Mouse (Mus musculus): Measurements from ENCODE around the gene Clptm1. TPM values are rescaled to one million over a fixed set of nuclear protein-coding genes. Genes with fewer than 3 reads are reported as not detected.
A peak's percentile ranks its signal among the peaks of the same experiment; 100 is the strongest.

Gene Clptm1
- polyA plus RNA-seq, 1 experiment from 2014 or later: 99.8 TPM

- H3K27me3 ChIP-seq (replicated peaks): no peaks in the 10 kb centered on the region
- H3K9me3 ChIP-seq (replicated peaks): no peaks in the 10 kb centered on the region
- ATAC-seq (ENCODE audit: insufficient number of reproducible peaks, low FRiP score): no peak
- no peaks in the 10 kb centered on the region for H3K36me3 ChIP-seq
- no peak within 1 kb of the TSS for H3K27ac ChIP-seq (ENCODE audit: poor library complexity, severe bottlenecking)
- H3K4me3 ChIP-seq: no peak within 1 kb of the TSS
- WGBS: 50% methylated on average over 8 of the region's 8 CpGs
- peaks cover 7% of the 10 kb centered on the region for H3K4me1 ChIP-seq (replicated peaks)
- no peak within 1 kb of the TSS; the same call in 1 of the 2 replicates for H3K9ac ChIP-seq
- no peak within 1 kb of the TSS for H3K4me2 ChIP-seq
Observed at GRCm38 (mm10) chr7:19677872-19678271, 13.0 kb upstream of the Clptm1 start, which contains the start of gene Apoc2. Gene Apoc2, minus strand, starts transcription at chr7:19677941.

- WGBS: 59% methylated on average over 1 of the region's 1 CpGs
- H3K4me2 ChIP-seq: no peak overlapping the region
- no peaks in the 10 kb centered on the region for H3K27me3 ChIP-seq (replicated peaks)
- H3K4me3 ChIP-seq: no peak overlapping the region
- H3K36me3 ChIP-seq: no peaks in the 10 kb centered on the region
- no peaks in the 10 kb centered on the region for H3K9me3 ChIP-seq (replicated peaks)
- no peak for ATAC-seq (ENCODE audit: insufficient number of reproducible peaks, low FRiP score)
- H3K27ac ChIP-seq (ENCODE audit: poor library complexity, severe bottlenecking): no peak overlapping the region
- peaks cover 6% of the 10 kb centered on the region for H3K4me1 ChIP-seq (replicated peaks)
- no peak overlapping the region for H3K9ac ChIP-seq
Observed at GRCm38 (mm10) chr7:19676662-19677061, 11.8 kb upstream of the Clptm1 start.

DNA sequence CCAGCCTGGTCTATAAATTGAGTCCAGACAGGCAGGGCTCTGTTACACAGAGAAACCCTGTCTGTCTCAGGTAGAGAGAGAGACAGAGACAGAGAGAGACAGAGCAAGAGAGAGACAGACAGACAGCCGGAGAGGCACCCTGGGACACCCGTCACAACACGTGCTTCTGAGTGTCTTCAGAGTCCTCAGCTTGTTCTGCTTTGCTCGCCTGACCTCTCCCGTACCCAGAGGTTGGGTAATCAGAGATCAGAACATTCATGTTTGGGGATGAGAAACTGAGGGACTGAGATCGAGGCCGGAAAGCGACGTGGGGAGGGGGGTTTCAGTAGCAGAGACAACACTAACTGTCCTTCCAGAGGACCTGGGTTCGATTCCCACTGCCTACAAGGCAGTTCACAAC is 11.0 kb upstream of the Clptm1 start:
- Histone ChIP-seq H3K4me1 (replicated peaks) (no peaks in the 10 kb centered on the region; the same call in 1 of the 2 replicates), H3K27ac (ENCODE audit: poor library complexity, severe bottlenecking) (no peak overlapping the region), H3K4me2 (no peak overlapping the region), H3K9me3 (replicated peaks) (no peaks in the 10 kb centered on the region), H3K9ac (no peak overlapping the region), H3K36me3 (no peaks in the 10 kb centered on the region), H3K27me3 (replicated peaks) (no peaks in the 10 kb centered on the region), H3K4me3 (no peak overlapping the region)
- no peak for ATAC-seq (ENCODE audit: insufficient number of reproducible peaks, low FRiP score)
- 81% methylated on average over 10 of the region's 10 CpGs for WGBS

DNA sequence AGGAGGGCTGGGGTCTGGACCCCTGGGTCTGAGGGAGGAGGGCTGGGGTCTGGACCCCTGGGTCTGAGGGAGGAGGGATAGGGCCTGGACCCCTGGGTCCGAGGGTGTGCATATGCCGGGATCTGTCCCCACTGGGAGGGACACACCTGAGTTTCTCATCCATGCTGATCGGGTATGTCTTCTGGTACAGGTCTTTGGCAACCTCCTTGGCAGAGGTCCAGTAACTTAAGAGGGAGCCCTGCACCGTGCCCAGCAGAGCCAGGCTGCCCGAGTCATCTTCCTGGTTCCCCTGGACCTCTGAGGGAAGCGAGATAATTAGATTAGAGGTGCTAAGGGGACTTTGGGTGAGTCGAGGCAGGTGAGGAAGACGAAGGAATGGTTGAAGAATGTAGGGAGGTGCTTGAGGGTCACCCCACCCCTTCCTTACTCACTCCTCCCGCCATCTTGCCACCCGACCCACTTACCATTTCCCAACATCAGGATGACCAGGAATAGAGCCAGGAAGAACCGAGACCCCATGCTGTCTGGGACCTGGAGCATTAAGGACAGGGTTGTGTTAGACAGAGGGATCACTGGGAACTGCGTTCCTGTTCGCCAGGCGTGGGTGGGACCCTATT is 8.4 kb upstream of the Clptm1 start:
- Histone ChIP-seq H3K9ac (no peak overlapping the region), H3K27me3 (replicated peaks) (no peaks in the 10 kb centered on the region), H3K4me1 (replicated peaks) (peaks cover 5% of the 10 kb centered on the region), H3K9me3 (replicated peaks) (no peaks in the 10 kb centered on the region), H3K27ac (ENCODE audit: poor library complexity, severe bottlenecking) (no peak overlapping the region), H3K4me3 (no peak overlapping the region), H3K4me2 (no peak overlapping the region), H3K36me3 (no peaks in the 10 kb centered on the region)
- ATAC-seq (ENCODE audit: insufficient number of reproducible peaks, low FRiP score): no peak
- WGBS: 57% methylated on average over 14 of the region's 14 CpGs

DNA sequence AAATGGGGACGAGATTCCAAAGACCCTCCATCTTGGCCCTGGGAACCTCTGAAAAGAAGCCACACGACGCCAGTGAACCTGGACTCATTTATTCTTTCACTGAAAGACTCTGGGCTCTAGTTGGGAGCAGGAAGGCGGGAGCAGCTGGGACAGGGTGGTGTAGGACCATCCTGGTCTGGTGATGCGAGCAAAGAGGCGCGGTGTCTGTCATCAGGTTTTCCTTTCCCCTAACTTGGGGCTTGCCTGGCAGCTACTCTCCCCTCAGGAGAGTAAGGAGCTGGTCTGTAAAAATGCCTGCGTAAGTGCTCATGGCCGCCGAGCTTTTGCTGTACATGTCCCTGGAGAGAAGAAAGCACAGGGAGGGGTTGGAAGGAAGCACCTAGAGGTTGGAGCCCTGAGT is 6.7 kb upstream of the Clptm1 start:
- Histone ChIP-seq H3K4me2 (no peak overlapping the region), H3K36me3 (no peaks in the 10 kb centered on the region), H3K27ac (ENCODE audit: poor library complexity, severe bottlenecking) (no peak overlapping the region), H3K4me1 (replicated peaks) (peaks cover 5% of the 10 kb centered on the region), H3K9me3 (replicated peaks) (no peaks in the 10 kb centered on the region), H3K4me3 (no peak overlapping the region), H3K27me3 (replicated peaks) (no peaks in the 10 kb centered on the region), H3K9ac (no peak overlapping the region)
- 64% methylated on average over 10 of the region's 10 CpGs for WGBS
- ATAC-seq (ENCODE audit: insufficient number of reproducible peaks, low FRiP score): no peak

DNA sequence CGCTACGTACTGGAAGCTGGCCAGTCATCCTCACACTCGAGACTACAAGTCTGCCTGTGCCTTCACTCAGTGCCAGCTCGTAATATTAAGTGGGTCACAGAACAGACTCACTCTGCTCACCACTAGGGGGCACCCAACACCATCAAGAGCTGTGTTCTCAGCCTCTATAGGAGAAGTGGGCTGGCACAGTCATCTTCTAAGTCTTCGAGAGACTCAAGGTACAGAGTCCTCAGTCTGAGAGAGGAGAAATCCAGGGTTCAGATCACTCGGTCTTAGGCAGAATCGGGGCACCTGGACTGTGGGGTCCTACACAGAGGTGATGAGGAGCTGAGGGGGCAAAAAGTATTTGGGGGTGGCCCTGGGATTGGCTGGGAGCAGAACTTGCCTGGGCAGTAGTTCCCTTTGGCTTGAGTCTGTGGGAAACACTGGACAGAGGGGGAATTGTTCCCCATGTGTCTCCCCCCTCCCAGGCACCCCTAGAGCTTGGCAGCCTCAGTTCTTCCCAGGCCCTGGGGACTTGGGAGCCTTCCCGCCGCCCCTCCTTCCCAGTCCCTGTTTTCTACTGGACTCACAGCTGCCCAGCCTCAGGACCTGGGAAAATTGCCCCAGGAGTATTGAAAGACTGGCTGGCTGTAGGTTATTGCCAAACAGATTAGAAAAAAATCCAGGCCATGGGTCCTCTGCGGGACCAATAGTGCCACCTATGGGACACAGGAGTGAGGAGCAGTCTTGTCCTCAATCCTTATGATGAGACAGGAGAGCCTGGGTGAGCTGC is 4.3 kb upstream of the Clptm1 start:
- ATAC-seq (ENCODE audit: insufficient number of reproducible peaks, low FRiP score): peak; percentile 60
- H3K4me1 ChIP-seq (replicated peaks): peaks cover 11% of the 10 kb centered on the region
- H3K9me3 ChIP-seq (replicated peaks): no peaks in the 10 kb centered on the region
- no peak overlapping the region; the same call in 1 of the 2 replicates for H3K9ac ChIP-seq
- peak overlapping the region; percentile 51 for H3K4me2 ChIP-seq
- H3K27ac ChIP-seq (ENCODE audit: poor library complexity, severe bottlenecking): peak overlapping the region; percentile 59; the same call in 1 of the 2 replicates
- H3K36me3 ChIP-seq: no peaks in the 10 kb centered on the region
- H3K27me3 ChIP-seq (replicated peaks): no peaks in the 10 kb centered on the region
- H3K4me3 ChIP-seq: 0 out of 2 replicates have a peak overlapping the region, but pooled peaks have one; percentile 1
- 7% methylated on average over 10 of the region's 10 CpGs for WGBS

GRCm38 (mm10) chr7:19667434-19667833 is 2.6 kb upstream of the Clptm1 start:
- H3K4me2 ChIP-seq: no peak overlapping the region
- 64% methylated on average over 2 of the region's 2 CpGs for WGBS
- H3K9me3 ChIP-seq (replicated peaks): no peaks in the 10 kb centered on the region
- H3K9ac ChIP-seq: no peak overlapping the region
- H3K4me3 ChIP-seq: no peak overlapping the region
- H3K27me3 ChIP-seq (replicated peaks): no peaks in the 10 kb centered on the region
- H3K4me1 ChIP-seq (replicated peaks): peaks cover 27% of the 10 kb centered on the region
- H3K27ac ChIP-seq (ENCODE audit: poor library complexity, severe bottlenecking): no peak overlapping the region
- peaks cover under 1% of the 10 kb centered on the region; the same call in 1 of the 2 replicates for H3K36me3 ChIP-seq
- no peak for ATAC-seq (ENCODE audit: insufficient number of reproducible peaks, low FRiP score)

DNA sequence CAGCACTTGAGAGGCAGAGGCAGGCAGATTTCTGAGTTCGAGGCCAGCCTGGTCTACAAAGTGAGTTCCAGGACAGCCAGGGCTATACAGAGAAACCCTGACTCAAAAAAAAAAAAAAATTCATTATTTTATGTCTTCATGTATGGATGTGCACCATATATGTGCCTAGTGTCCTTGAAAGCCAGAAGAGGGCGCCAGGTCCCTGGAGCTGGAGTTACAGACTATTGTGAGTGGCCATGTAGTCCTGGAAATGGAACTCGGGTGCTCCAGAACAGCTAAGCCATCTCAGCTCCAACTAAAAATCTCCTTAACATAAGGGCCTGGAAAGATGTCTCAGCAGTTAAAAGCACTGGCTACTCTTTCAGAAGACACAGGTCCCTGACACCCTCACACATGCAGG is 1.9 kb upstream of the Clptm1 start:
- ATAC-seq (ENCODE audit: insufficient number of reproducible peaks, low FRiP score): no peak
- Histone ChIP-seq H3K27me3 (replicated peaks) (no peaks in the 10 kb centered on the region), H3K27ac (ENCODE audit: poor library complexity, severe bottlenecking) (no peak overlapping the region), H3K4me1 (replicated peaks) (peaks cover 34% of the 10 kb centered on the region), H3K4me3 (no peak overlapping the region), H3K4me2 (no peak overlapping the region), H3K9me3 (replicated peaks) (no peaks in the 10 kb centered on the region), H3K9ac (no peak overlapping the region), H3K36me3 (peaks cover 7% of the 10 kb centered on the region; the same call in 1 of the 2 replicates)
- WGBS: 61% methylated on average over 3 of the region's 3 CpGs

DNA sequence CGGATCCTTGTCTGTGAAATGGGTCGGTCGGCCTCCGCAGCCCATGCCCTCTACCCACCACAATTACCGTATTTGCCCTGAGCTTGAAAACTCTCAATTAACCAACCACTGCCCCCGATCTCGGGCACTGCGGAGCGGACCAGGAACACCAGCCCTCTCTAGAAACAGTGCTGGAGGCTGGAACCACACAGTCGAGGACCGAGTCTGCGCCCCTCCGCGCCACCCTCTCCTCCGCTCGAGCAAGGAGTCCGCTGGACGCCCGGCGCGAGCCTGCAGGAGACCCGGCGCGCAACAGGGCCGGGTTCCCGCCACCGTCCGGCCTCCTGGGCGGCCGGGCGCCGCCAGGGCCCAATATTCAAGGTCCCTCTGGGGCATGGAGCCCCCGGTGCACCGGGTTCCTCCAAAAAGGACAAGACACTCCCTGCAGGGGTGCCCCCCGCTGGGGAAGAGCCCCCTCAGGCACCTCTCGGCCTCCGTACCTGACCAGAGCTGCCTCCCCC is 328 bp downstream of the Clptm1 start:
- H3K27me3 ChIP-seq (replicated peaks): no peaks in the 10 kb centered on the region
- peak overlapping the region; percentile 98 for H3K9ac ChIP-seq
- peaks cover 34% of the 10 kb centered on the region for H3K4me1 ChIP-seq (replicated peaks)
- H3K27ac ChIP-seq (ENCODE audit: poor library complexity, severe bottlenecking): peak overlapping the region; percentile 46
- peak; percentile 27 for ATAC-seq (ENCODE audit: insufficient number of reproducible peaks, low FRiP score)
- no peaks in the 10 kb centered on the region for H3K9me3 ChIP-seq (replicated peaks)
- under 1% methylated on average over 37 of the region's 37 CpGs for WGBS
- peaks cover 14% of the 10 kb centered on the region; the same call in 1 of the 2 replicates for H3K36me3 ChIP-seq
- H3K4me3 ChIP-seq: peak overlapping the region; percentile 89
- H3K4me2 ChIP-seq: peak overlapping the region; percentile 92

GRCm38 (mm10) chr7:19663940-19664339 is 893 bp downstream of the Clptm1 start:
- WGBS: 14% methylated on average over 8 of the region's 8 CpGs
- peak overlapping the region; percentile 98 for H3K9ac ChIP-seq
- no peak for ATAC-seq (ENCODE audit: insufficient number of reproducible peaks, low FRiP score)
- H3K9me3 ChIP-seq (replicated peaks): no peaks in the 10 kb centered on the region
- peaks cover 29% of the 10 kb centered on the region for H3K4me1 ChIP-seq (replicated peaks)
- 0 out of 2 replicates have a peak overlapping the region, but pooled peaks have one; percentile 46 for H3K27ac ChIP-seq (ENCODE audit: poor library complexity, severe bottlenecking)
- peak overlapping the region; percentile 89 for H3K4me3 ChIP-seq
- H3K36me3 ChIP-seq: peaks cover 14% of the 10 kb centered on the region; the same call in 1 of the 2 replicates
- H3K27me3 ChIP-seq (replicated peaks): no peaks in the 10 kb centered on the region
- peak overlapping the region; percentile 92 for H3K4me2 ChIP-seq

GRCm38 (mm10) chr7:19652614-19653013 is 12.2 kb downstream of the Clptm1 start:
- Histone ChIP-seq H3K27ac (ENCODE audit: poor library complexity, severe bottlenecking) (no peak overlapping the region), H3K9me3 (replicated peaks) (no peaks in the 10 kb centered on the region), H3K27me3 (replicated peaks) (no peaks in the 10 kb centered on the region), H3K36me3 (peaks cover 82% of the 10 kb centered on the region), H3K4me1 (replicated peaks) (peaks cover 19% of the 10 kb centered on the region), H3K4me2 (no peak overlapping the region), H3K4me3 (no peak overlapping the region), H3K9ac (no peak overlapping the region)
- ATAC-seq (ENCODE audit: insufficient number of reproducible peaks, low FRiP score): no peak
- WGBS: 61% methylated on average over 2 of the region's 2 CpGs
